Mouse (Mus musculus): ENCODE data around the gene Tnfsf14. TPM values are rescaled to one million over a fixed set of nuclear protein-coding genes. Genes with fewer than 3 reads are reported as not detected.

Tnfsf14 gene
- polyA plus RNA-seq, 1 experiment from 2014 or later: 0.08 TPM

GRCm38 (mm10) chr17:57198252-57198651 lies 4.3 kb upstream of the Tnfsf14 start:
- Histone ChIP-seq H3K4me1 (no peaks in the 10 kb centered on the region), H3K9ac (no peak overlapping the region), H3K36me3 (no peaks in the 10 kb centered on the region), H3K27me3 (no peaks in the 10 kb centered on the region), H3K9me3 (replicated peaks) (no peaks in the 10 kb centered on the region), H3K27ac (no peak overlapping the region), H3K4me3 (replicated peaks) (no peak overlapping the region), H3K4me2 (no peak overlapping the region)
- ATAC-seq (replicated peaks; ENCODE audit: low FRiP score): no peak
- 77% methylated on average over 3 of the region's 3 CpGs for WGBS

- H3K9me3 ChIP-seq (replicated peaks): no peaks in the 10 kb centered on the region
- no peak overlapping the region for H3K4me2 ChIP-seq
- WGBS: 81% methylated on average over 8 of the region's 8 CpGs
- no peaks in the 10 kb centered on the region for H3K36me3 ChIP-seq
- H3K27ac ChIP-seq: no peak overlapping the region
- H3K4me3 ChIP-seq (replicated peaks): no peak overlapping the region
- H3K9ac ChIP-seq: no peak overlapping the region
- H3K27me3 ChIP-seq: no peaks in the 10 kb centered on the region
- no peaks in the 10 kb centered on the region for H3K4me1 ChIP-seq
- no peak for ATAC-seq (replicated peaks; ENCODE audit: low FRiP score)
Measured at GRCm38 (mm10) chr17:57195326-57196010, 1.5 kb upstream of the Tnfsf14 start.

- Histone ChIP-seq H3K36me3 (no peaks in the 10 kb centered on the region), H3K27me3 (no peaks in the 10 kb centered on the region), H3K9me3 (replicated peaks) (no peaks in the 10 kb centered on the region), H3K4me3 (replicated peaks) (no peak overlapping the region), H3K27ac (no peak overlapping the region), H3K9ac (no peak overlapping the region), H3K4me2 (no peak overlapping the region), H3K4me1 (no peaks in the 10 kb centered on the region)
- ATAC-seq (replicated peaks; ENCODE audit: low FRiP score): no peak
- WGBS: 83% methylated on average over 3 of the region's 3 CpGs
Measured at GRCm38 (mm10) chr17:57194771-57195170, 794 bp upstream of the Tnfsf14 start.

DNA sequence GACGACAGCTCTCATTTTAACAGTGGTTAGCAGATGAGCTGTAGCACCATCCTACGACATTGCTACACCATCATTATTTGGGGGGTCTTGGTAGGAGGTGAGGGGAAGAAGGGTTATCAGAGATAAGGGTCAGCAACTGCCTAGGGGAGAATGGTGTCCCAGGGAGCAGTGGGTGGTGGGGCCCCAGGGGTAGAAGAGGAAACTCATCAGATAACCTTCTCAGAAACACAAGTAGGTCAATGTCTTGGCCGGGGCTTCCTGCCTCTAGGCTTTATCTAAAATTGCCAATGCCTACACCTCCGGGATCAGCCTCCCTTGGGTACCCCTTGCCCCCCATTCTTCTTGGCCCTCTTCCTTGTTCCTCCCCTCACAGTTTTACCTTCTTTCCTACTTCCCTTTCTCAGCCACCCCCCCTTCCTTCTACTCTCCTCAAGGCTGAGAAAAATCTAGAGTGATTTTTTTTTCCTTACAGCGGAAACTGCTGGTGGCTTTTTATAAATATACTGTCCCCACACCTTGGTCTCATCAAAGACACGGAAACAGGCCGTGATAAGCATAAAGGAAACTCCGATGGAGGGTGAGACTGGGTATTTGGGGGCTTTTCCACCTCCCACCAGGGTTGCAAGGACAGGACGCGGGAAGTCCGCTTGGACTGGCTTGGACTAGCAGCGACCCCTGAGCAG lies 5.3 kb downstream of the Tnfsf14 start:
- 86% methylated on average over 12 of the region's 12 CpGs for WGBS
- ATAC-seq (replicated peaks; ENCODE audit: low FRiP score): no peak
- no peak overlapping the region for H3K9ac ChIP-seq
- H3K4me2 ChIP-seq: no peak overlapping the region
- H3K9me3 ChIP-seq (replicated peaks): no peaks in the 10 kb centered on the region
- H3K4me3 ChIP-seq (replicated peaks): no peak overlapping the region
- no peaks in the 10 kb centered on the region for H3K27me3 ChIP-seq
- H3K27ac ChIP-seq: no peak overlapping the region
- no peaks in the 10 kb centered on the region for H3K4me1 ChIP-seq
- no peaks in the 10 kb centered on the region for H3K36me3 ChIP-seq

DNA sequence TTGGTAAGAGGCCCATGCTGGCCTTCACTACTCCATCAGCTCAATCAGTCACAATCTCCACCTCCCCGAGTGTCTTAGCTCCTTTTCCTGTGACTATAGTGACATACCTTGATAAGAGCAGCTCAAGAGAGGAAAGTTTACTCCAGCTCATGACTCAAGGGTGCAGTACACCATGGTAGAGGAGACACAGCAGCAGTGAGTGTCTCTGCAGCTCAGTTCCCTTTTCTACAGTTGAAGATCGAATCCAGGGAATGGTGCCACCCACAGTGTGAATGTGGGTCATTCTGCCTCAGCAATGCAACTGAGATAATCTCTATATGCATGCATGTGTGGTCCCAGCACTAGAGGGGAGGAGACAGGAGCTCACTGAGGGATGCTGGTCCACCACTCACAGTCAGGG lies 8.3 kb downstream of the Tnfsf14 start:
- Histone ChIP-seq H3K9me3 (replicated peaks) (no peaks in the 10 kb centered on the region), H3K4me2 (no peak overlapping the region), H3K36me3 (no peaks in the 10 kb centered on the region), H3K4me1 (no peaks in the 10 kb centered on the region), H3K27ac (no peak overlapping the region), H3K9ac (no peak overlapping the region), H3K27me3 (no peaks in the 10 kb centered on the region), H3K4me3 (replicated peaks) (no peak overlapping the region)
- 68% methylated on average over 2 of the region's 2 CpGs for WGBS
- no peak for ATAC-seq (replicated peaks; ENCODE audit: low FRiP score)

DNA sequence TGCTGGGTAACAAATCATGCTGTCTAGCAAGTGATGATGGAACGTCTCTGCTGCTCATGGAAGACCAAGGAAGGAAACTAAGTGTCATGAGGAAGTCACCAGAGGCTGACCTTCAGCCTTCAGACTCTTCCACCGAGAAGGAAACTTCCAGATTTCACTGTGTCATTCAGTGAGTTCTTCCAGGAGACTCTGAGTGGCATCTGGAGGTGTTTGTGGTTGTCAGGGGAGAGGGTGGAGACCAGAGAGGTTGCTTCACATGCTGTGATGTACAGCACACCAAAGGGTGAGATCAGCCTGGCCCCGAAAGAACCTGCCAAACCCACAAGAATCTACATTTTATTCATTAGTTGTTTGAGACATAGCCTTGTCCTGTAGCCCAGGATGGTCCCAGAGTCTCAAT lies 11.1 kb downstream of the Tnfsf14 start:
- H3K4me1 ChIP-seq: no peaks in the 10 kb centered on the region
- no peaks in the 10 kb centered on the region for H3K27me3 ChIP-seq
- H3K9me3 ChIP-seq (replicated peaks): no peaks in the 10 kb centered on the region
- no peaks in the 10 kb centered on the region for H3K36me3 ChIP-seq
- H3K4me3 ChIP-seq (replicated peaks): no peak overlapping the region
- no peak overlapping the region for H3K9ac ChIP-seq
- H3K4me2 ChIP-seq: no peak overlapping the region
- ATAC-seq (replicated peaks; ENCODE audit: low FRiP score): no peak
- no peak overlapping the region for H3K27ac ChIP-seq
- 63% methylated on average over 3 of the region's 3 CpGs for WGBS

GRCm38 (mm10) chr17:57180363-57180762 lies 13.6 kb downstream of the Tnfsf14 start:
- Histone ChIP-seq H3K36me3 (no peaks in the 10 kb centered on the region), H3K27ac (no peak overlapping the region), H3K9me3 (replicated peaks) (no peaks in the 10 kb centered on the region), H3K4me3 (replicated peaks) (no peak overlapping the region), H3K27me3 (no peaks in the 10 kb centered on the region), H3K9ac (no peak overlapping the region), H3K4me2 (no peak overlapping the region), H3K4me1 (no peaks in the 10 kb centered on the region)
- no peak for ATAC-seq (replicated peaks; ENCODE audit: low FRiP score)
- WGBS: 34% methylated on average over 8 of the region's 8 CpGs

- Histone ChIP-seq H3K9ac (no peak overlapping the region), H3K36me3 (no peaks in the 10 kb centered on the region), H3K27me3 (no peaks in the 10 kb centered on the region), H3K9me3 (replicated peaks) (no peaks in the 10 kb centered on the region), H3K4me1 (no peaks in the 10 kb centered on the region), H3K4me2 (no peak overlapping the region), H3K27ac (no peak overlapping the region), H3K4me3 (replicated peaks) (no peak overlapping the region)
- ATAC-seq (replicated peaks; ENCODE audit: low FRiP score): no peak
- 53% methylated on average over 4 of the region's 4 CpGs for WGBS
Measured at GRCm38 (mm10) chr17:57173351-57173750, 20.6 kb downstream of the Tnfsf14 start.

DNA sequence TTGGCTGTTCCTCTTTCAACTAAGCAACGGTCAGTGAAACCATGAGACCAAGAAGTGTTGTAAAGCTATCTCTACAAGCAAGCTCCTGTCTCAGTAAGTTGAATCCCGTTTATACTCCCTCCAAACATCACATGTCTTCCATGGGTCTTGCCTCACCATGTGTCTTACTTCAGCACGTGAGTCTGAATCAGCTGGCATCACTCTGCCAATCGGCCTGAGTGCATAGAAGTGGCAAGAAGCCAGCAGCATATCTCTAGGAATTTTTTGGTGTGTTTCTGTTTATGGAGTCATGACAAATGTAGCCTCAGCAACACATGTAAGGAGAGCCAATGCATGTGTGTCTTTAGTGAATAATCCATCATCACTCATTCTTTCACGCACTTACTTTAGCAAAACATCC lies 21.6 kb downstream of the Tnfsf14 start:
- 74% methylated on average over 5 of the region's 5 CpGs for WGBS

DNA sequence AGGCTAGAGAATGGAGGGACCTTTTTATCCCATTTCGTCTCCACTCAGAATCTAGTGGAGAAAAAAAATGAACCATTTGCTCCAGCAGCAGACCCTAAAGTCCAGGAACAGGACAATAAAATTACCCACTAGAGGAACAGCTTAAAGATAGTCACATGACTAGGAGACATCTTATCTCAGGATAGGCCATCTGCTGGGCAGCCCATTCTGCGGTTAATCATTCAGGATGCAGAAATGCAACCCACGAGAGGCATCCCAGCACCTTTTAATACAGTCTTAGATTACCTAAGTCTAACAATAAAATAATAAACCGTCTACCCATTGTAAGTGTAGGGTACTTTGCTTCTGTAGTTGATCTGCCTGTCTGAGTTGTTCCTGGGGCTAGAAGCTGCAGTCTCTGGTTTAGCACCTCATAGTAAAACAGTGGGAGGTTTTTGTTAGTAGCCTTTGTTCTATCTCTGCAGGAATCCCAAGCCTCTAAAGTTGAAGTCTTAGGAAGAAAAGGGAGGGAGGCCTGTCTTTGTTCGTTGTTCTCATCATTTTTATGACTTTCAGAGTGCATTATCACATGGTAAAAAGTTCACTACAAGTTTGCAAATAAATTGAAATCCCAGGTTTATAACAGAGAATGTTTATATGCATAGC lies 23.2 kb downstream of the Tnfsf14 start:
- no peak overlapping the region for H3K4me2 ChIP-seq
- H3K36me3 ChIP-seq: no peaks in the 10 kb centered on the region
- no peaks in the 10 kb centered on the region for H3K27me3 ChIP-seq
- no peak for ATAC-seq (replicated peaks; ENCODE audit: low FRiP score)
- H3K9me3 ChIP-seq (replicated peaks): no peaks in the 10 kb centered on the region
- H3K9ac ChIP-seq: no peak overlapping the region
- no peak overlapping the region for H3K27ac ChIP-seq
- no peak overlapping the region for H3K4me3 ChIP-seq (replicated peaks)
- H3K4me1 ChIP-seq: peaks cover 2% of the 10 kb centered on the region; the same call in 1 of the 2 replicates
- 36% methylated on average over 5 of the region's 5 CpGs for WGBS

More for the DNA sequence above, 21.6 kb downstream of the Tnfsf14 start:
- H3K4me3 ChIP-seq (replicated peaks): no peak overlapping the region
- no peak overlapping the region for H3K9ac ChIP-seq
- H3K36me3 ChIP-seq: no peaks in the 10 kb centered on the region
- H3K27me3 ChIP-seq: no peaks in the 10 kb centered on the region
- no peaks in the 10 kb centered on the region for H3K4me1 ChIP-seq
- no peak overlapping the region for H3K4me2 ChIP-seq
- no peak overlapping the region for H3K27ac ChIP-seq
- no peaks in the 10 kb centered on the region for H3K9me3 ChIP-seq (replicated peaks)
- ATAC-seq (replicated peaks; ENCODE audit: low FRiP score): no peak

GRCm38 (mm10) chr17:57166800-57167791 lies 26.9 kb downstream of the Tnfsf14 start:
- peak; percentile 87 for ATAC-seq (replicated peaks; ENCODE audit: low FRiP score)
- peaks cover 2% of the 10 kb centered on the region; the same call in 1 of the 2 replicates for H3K4me1 ChIP-seq
- peak overlapping the region; percentile 44 for H3K4me2 ChIP-seq
- 9% methylated on average over 10 of the region's 11 CpGs for WGBS
- H3K9ac ChIP-seq: no peak overlapping the region
- H3K4me3 ChIP-seq (replicated peaks): no peak overlapping the region
- no peak overlapping the region for H3K27ac ChIP-seq
- no peaks in the 10 kb centered on the region for H3K36me3 ChIP-seq
- no peaks in the 10 kb centered on the region for H3K9me3 ChIP-seq (replicated peaks)
- no peaks in the 10 kb centered on the region for H3K27me3 ChIP-seq
